Comparison of ENCODE assay signal across 8 mouse cellular contexts in the genomic region with DNA sequence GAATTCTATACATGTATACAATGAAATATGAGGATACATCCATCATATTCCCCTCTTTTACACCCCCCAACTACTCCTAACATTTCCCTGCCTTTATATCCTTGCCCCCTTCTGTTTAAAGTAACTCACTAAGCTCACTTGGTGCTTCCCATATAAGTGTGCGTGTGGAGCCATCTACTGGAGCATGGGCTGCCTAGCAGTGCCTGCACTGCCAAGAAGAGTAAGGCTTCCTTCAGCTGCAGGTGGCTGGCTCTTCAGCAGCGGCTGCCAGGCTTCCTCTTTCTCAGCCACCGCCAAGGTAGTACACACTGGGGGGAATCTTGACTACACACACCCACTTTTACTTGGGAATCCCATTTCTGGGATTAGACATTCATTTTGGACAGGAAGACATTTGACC. TPM values are rescaled to one million over a fixed set of nuclear protein-coding genes. Genes with fewer than 3 reads are reported as not detected.
DNase-seq lines count a peak whose midpoint lies in the region; ATAC-seq and TF ChIP-seq lines count a peak whose summit lies in the region.

No protein-coding gene starts in this region.

- TF ChIP-seq CTCF in ES-Bruce4 (IDR thresholded peaks at IDR 0.05; ENCODE audit: low read depth, low read length) = peak; percentile 94

- TF ChIP-seq POLR2A in ES-Bruce4 (IDR thresholded peaks at IDR 0.05; ENCODE audit: insufficient read depth, low read length) = no peak

- H3K4me1 ChIP-seq in ES-Bruce4 (ENCODE audit: control insufficient read depth, insufficient read depth, low read length) = no peaks in the 10 kb centered on the region
- H3K4me1 ChIP-seq in forebrain, embryonic 13.5 days = peaks cover 31% of the 10 kb centered on the region

- H3K9ac ChIP-seq in ES-Bruce4 (ENCODE audit: low read depth, poor library complexity, severe bottlenecking) = no peak overlapping the region
- no peak overlapping the region for H3K9ac ChIP-seq in forebrain, embryonic 13.5 days

- H3K4me2 ChIP-seq in forebrain, embryonic 13.5 days = no peak overlapping the region

- no peak for TF ChIP-seq EP300 in ES-Bruce4 (IDR thresholded peaks at IDR 0.05; ENCODE audit: insufficient read depth, low read depth, low read length)

- no peaks in the 10 kb centered on the region for H3K9me3 ChIP-seq in ES-Bruce4 (replicated peaks; ENCODE audit: control insufficient read depth, insufficient read depth, low read length, poor library complexity, severe bottlenecking)
- H3K9me3 ChIP-seq in forebrain, embryonic 13.5 days (replicated peaks) = no peaks in the 10 kb centered on the region

- no peaks in the 10 kb centered on the region for H3K36me3 ChIP-seq in ES-Bruce4 (ENCODE audit: control insufficient read depth, insufficient read depth, low read length, poor library complexity, severe bottlenecking)
- H3K36me3 ChIP-seq in forebrain, embryonic 13.5 days (ENCODE audit: poor library complexity, severe bottlenecking) = no peaks in the 10 kb centered on the region

- 1% methylated on average over 3 of the region's 3 CpGs for WGBS in forebrain, embryonic 13.5 days

- peak; percentile 88 for ATAC-seq in forebrain, embryonic 13.5 days
- peak; percentile 99 for ATAC-seq in hematopoietic stem cell, adult 5-6 weeks (replicated peaks in 1 of 2; ENCODE audit: insufficient read depth in 1 of 2, low FRiP score in 2 of 2, low TSS enrichment in 1 of 2, low read depth in 1 of 2, poor library complexity in 2 of 2, severe bottlenecking in 2 of 2)

- H3K27me3 ChIP-seq in ES-Bruce4 (ENCODE audit: control insufficient read depth, insufficient read depth, low read length, poor library complexity, severe bottlenecking) = no peaks in the 10 kb centered on the region
- no peaks in the 10 kb centered on the region for H3K27me3 ChIP-seq in forebrain, embryonic 13.5 days

- no peak overlapping the region for H3K4me3 ChIP-seq in ES-Bruce4 (ENCODE audit: low read depth, low read length)
- no peak overlapping the region for H3K4me3 ChIP-seq in forebrain, embryonic 13.5 days

- H3K27ac ChIP-seq in ES-Bruce4 (ENCODE audit: insufficient read depth, low read length) = no peak overlapping the region
- no peak overlapping the region for H3K27ac ChIP-seq in forebrain, embryonic 13.5 days

- DNase-seq in adrenal gland, postnatal 25 days = peak; percentile 56
- DNase-seq in layer of hippocampus, adult 9-11 months = peak; percentile 62
- DNase-seq in lung, postnatal 10 days = peak; percentile 80
- peak; percentile 41 for DNase-seq in retina, postnatal 7 days (ENCODE audit: low read depth, low spot score)
- DNase-seq in urinary bladder, postnatal 10 days (ENCODE audit: low spot score) = no peak

RNA-seq across cellular contexts. Expression of gene Asb4, which starts 18.2 kb away (rescaled TPM):
- 1.2 and 1.3 TPM in 2 replicates for polyA plus RNA-seq in ES-Bruce4 (2011; ENCODE audit: insufficient read depth, insufficient read length, low read depth, missing spikeins)
- total RNA-seq in adrenal gland, postnatal 25 days (2021) = 2.6 and 3.5 TPM in 2 replicates
- polyA plus RNA-seq in forebrain, embryonic 13.5 days (2015; fragmentation: Nextera tagmentation; extraction: Ambion mirVana) = 22.8 and 25.1 TPM in 2 replicates
- 1.7 and 3.5 TPM in 2 replicates for total RNA-seq in hematopoietic stem cell, adult 5-6 weeks (2017)
